Mouse (Mus musculus) C2C12 (cell line): ENCODE measurements around the gene Zdhhc8. TPM values are rescaled to one million over a fixed set of nuclear protein-coding genes. Genes with fewer than 3 reads are reported as not detected.

Experiments used
- H3K27me3 ChIP-seq: one replicate; pipeline ENCODE4 v1.6.1; 2011; ENCODE audit not compliant: control insufficient read depth, insufficient read depth, insufficient read length
- H3K36me3 ChIP-seq: one replicate; pipeline ENCODE4 v1.6.1; 2011; ENCODE audit not compliant: control insufficient read depth, insufficient read depth
- H3K4me3 ChIP-seq: one replicate; pipeline ENCODE4 v1.5.1; 2011; ENCODE audit warnings: mild to moderate bottlenecking, control low read depth; ENCODE audit not compliant: poor library complexity, insufficient read depth, severe bottlenecking
- H3K79me2 ChIP-seq: one replicate; pipeline ENCODE4 v1.6.1; 2011; ENCODE audit not compliant: control insufficient read depth, insufficient read depth
- H3K79me3 ChIP-seq: one replicate; pipeline ENCODE4 v1.6.1; 2011; ENCODE audit warnings: low read depth, control low read depth
- H3ac ChIP-seq: one replicate; pipeline ENCODE3; 2011; ENCODE audit warnings: low read depth; ENCODE audit not compliant: control insufficient read depth, insufficient read length
- CEBPB ChIP-seq: IDR thresholded peaks from one replicate; pipeline ENCODE4 v1.6.1; 2011; ENCODE audit warnings: low read depth, mild to moderate bottlenecking, control low read depth, moderate library complexity
- CTCF ChIP-seq: IDR thresholded peaks from one replicate; pipeline ENCODE4 v1.5.1; 2011; ENCODE audit not compliant: control insufficient read depth, insufficient read depth, insufficient read length
- FOSL1 ChIP-seq: IDR thresholded peaks from one replicate; pipeline ENCODE4 v1.8.0; 2011; ENCODE audit warnings: mild to moderate bottlenecking, low read length; ENCODE audit not compliant: poor library complexity, insufficient read depth, severe bottlenecking
- MAX ChIP-seq: IDR thresholded peaks from one replicate; pipeline ENCODE4 v1.6.1; 2011; ENCODE audit warnings: mild to moderate bottlenecking, control low read depth
- MYOD1 ChIP-seq: IDR thresholded peaks from one replicate; pipeline ENCODE4 v1.6.1; 2011; ENCODE audit warnings: low read depth; ENCODE audit not compliant: control insufficient read depth, insufficient read length
- MYOG ChIP-seq: IDR thresholded peaks from one replicate; pipeline ENCODE4 v1.6.1; 2011; ENCODE audit not compliant: control insufficient read depth, insufficient read length; ENCODE audit errors: extremely low read depth
- USF1 ChIP-seq: IDR thresholded peaks from one replicate; pipeline ENCODE4 v1.6.1; 2011; ENCODE audit warnings: low read depth, mild to moderate bottlenecking, control low read depth, moderate library complexity
- polyA plus RNA-seq: library from polyadenylated mRNA; unstranded; fragments of >200 nt; fragmentation: generic; extraction: Trizol; gene quantifications from one replicate; pipeline ENCODE4 v1.2.1, GENCODE M21; 2012; ENCODE audit warnings: missing spikeins

Gene Zdhhc8
- polyA plus RNA-seq, 1 experiment: 37.4 TPM

DNA sequence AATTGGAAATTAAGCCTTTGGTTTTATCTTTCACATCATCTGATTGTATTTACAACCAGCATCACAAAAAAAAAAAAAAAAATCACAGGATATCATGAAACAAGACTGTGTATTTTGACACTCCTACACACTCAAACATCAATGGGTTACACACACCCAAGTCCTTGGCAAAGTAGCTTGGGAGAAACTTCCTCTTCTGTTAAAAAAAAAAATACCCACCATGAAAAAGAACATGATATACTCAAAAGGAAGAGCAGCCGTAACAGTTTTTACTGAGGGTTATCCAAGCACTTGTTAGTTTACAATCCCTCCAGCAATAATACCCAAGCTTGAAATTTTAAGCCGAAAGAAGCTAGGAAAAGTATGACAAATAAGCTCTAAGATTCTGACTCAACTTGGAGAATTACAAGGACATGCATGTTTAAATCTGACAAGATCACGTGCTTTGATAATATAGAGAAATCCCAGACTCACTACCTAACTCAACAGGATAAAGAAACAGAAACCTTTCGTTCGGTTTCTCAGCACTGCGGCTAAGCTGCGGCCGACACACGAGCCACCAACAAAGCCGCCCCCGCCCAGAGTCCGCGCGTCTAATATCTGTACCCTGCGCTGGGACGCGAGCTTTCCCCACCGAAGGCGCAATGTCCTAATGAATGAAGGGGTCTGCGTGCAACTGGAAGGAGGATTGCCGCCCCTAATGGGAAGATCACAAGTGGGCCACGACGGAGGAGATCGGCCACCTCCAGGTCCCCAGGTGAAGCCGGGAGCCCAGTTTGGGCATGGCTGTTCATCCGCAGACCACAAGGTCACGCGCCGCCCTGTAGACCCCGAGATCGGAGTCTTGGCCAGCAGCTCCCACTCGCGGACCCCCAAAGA is 12.8 kb upstream of the Zdhhc8 start:
- Histone ChIP-seq H3K4me3 (peak overlapping the region; percentile 97), H3K36me3 (peaks cover 80% of the 10 kb centered on the region)

DNA sequence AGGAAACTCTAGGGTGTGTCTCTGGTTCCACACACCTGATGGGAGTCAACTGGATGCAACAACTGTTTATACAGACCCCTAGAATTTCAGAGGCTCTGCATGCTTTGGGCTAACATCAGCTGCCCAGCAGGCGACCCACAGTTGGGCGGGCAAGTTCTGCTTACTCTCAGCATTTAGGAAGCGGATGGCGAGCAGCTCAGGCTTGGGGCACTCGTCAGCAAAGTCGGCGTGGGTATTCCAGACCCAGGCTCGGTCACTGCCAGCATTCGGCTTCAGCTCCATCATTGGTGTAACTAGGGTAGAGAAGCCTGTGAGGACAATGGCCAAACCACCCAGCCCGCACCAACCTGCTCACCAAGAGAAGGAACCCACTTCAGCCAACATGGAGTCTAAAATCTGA is 6.6 kb upstream of the Zdhhc8 start:
- no peak overlapping the region for H3K4me3 ChIP-seq
- H3K36me3 ChIP-seq: peaks cover 90% of the 10 kb centered on the region
- H3K27me3 ChIP-seq: no peaks in the 10 kb centered on the region
- H3K79me2 ChIP-seq: peaks cover 54% of the 10 kb centered on the region
- H3K79me3 ChIP-seq: peaks cover 46% of the 10 kb centered on the region
- no peak overlapping the region for H3ac ChIP-seq
- no peak for TF ChIP-seq MYOD1
- TF ChIP-seq MYOG: no peak
- TF ChIP-seq CEBPB: no peak
- TF ChIP-seq CTCF: no peak
- TF ChIP-seq MAX: no peak
- no peak for TF ChIP-seq FOSL1
- no peak for TF ChIP-seq USF1

More for the DNA sequence above, 12.8 kb upstream of the Zdhhc8 start:
- H3K79me3 ChIP-seq: peaks cover 70% of the 10 kb centered on the region
- no peak for TF ChIP-seq CEBPB
- TF ChIP-seq FOSL1: no peak
- TF ChIP-seq MYOG: no peak
- H3K27me3 ChIP-seq: no peaks in the 10 kb centered on the region
- peak overlapping the region; percentile 99 for H3ac ChIP-seq
- peaks cover 96% of the 10 kb centered on the region for H3K79me2 ChIP-seq

DNA sequence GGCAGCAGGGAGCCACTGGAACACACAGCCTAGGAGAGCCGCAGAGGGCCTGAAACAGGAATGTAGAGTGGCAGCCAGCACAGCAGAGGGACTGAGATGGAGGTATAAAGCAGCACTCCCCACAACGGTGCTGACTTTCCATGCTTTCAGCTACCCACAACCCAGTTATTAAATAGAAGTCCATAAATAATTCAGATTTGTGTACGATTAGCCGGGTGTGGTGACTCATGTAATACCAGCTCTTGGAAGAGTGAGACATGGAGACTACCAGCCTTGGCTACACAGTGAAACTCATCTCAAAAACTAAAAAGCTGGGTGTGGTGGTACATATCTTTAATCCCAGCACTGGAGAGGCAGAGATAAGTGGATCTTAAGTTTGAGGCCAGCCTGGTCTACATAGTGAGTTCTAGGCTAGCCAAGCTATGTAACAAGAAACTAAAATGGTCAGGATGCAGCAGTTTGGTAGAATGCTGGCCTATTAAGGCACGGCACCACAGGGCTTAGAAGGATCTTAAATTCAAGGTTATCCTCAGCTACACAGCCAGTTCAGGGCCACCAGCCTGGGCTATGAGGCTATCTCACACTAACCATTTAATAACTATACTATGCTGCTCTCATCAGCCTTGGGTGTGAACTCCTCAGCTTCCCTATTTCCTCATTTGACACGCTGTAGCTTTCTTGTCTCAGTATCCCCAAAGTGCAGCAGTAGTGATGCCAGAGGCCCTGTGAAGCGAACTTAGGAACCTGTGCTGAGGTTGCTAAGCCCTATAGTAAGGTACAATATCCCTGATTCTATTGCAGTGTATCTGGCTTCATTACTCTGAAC is 2.0 kb upstream of the Zdhhc8 start:
- Histone ChIP-seq H3K36me3 (peaks cover 43% of the 10 kb centered on the region), H3K79me3 (peaks cover 26% of the 10 kb centered on the region), H3K27me3 (no peaks in the 10 kb centered on the region), H3K4me3 (no peak overlapping the region), H3K79me2 (peaks cover 44% of the 10 kb centered on the region), H3ac (peak overlapping the region; percentile 29)
- no peak for TF ChIP-seq MYOD1
- TF ChIP-seq USF1: no peak
- no peak for TF ChIP-seq CEBPB
- no peak for TF ChIP-seq FOSL1

DNA sequence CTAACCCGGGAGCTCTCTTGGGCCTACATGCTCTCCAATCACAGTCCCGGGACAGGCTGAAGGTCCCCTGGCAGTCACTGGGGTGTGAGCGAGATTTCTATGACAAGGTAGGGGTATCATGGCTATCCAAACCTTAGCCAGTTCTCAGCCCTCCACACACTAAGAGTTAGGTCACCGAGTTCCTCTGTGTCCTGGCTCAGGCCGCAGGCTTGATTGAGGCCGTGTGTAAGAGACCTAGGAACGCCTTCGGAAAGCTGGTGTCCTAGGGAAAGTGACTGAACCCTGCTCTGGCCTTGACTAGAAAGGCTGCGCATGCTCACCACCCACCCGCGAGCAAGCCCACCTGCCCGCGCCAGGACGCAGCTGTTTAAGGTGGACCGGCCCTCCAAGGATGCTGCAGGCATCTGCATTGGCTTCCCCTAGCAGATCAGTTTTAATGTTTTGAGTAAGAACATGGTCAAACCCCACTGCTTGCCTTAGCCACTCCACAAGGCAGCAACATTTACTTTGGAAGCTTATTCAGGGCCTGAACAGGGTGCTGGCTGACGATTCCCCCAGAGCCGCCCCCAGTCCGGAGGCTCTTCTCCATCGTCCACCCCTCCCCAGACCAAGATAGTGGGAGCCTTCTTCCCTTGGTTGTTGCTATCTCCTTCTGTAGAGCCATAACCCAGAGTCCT is 591 bp upstream of the Zdhhc8 start:
- no peaks in the 10 kb centered on the region for H3K27me3 ChIP-seq
- H3K79me2 ChIP-seq: peaks cover 51% of the 10 kb centered on the region
- TF ChIP-seq FOSL1: no peak
- peaks cover 33% of the 10 kb centered on the region for H3K79me3 ChIP-seq
- peak overlapping the region; percentile 72 for H3K4me3 ChIP-seq
- peaks cover 29% of the 10 kb centered on the region for H3K36me3 ChIP-seq
- H3ac ChIP-seq: peak overlapping the region; percentile 90

DNA sequence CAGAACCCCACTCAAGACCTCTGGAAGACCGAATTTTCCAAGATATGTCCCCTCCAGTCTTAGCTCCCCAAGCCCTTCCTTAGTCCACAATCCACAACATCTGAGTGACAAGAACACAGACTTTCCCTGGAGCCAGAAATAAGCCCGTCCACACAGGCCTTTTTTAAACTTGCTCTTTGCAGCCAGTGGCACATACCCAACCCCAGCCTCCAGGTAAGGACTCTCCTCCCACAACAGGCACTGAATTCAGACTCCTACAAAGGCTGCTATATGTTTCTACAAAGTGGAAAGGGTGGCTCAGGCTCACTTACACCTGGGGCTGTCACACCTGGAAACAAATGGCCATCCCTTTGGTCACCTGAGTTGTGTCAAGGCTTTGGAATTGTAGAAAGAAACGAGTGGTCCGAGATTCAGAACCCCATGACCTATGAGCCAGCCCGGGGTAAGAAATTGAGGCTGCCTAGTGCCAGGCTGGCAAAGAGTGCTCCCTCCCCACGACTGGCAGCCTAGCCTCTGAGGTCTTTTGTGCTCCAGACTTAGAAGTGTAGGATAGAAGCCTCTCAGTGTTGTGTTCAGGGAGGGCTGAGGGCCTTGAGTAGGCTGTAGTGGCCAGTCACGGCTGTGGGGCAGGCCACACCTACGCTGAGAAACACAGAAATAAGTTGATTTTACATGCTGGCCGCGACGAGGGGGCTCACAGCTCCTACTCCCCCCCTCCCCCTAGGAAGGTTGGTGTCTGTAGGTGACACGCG is 841 bp downstream of the Zdhhc8 start:
- Histone ChIP-seq H3ac (peak overlapping the region; percentile 90), H3K79me2 (peaks cover 65% of the 10 kb centered on the region), H3K4me3 (peak overlapping the region; percentile 72), H3K27me3 (no peaks in the 10 kb centered on the region), H3K79me3 (peaks cover 42% of the 10 kb centered on the region), H3K36me3 (peaks cover 15% of the 10 kb centered on the region)
- no peak for TF ChIP-seq MYOG
- no peak for TF ChIP-seq USF1
- no peak for TF ChIP-seq CEBPB
- no peak for TF ChIP-seq MYOD1
- TF ChIP-seq MAX: no peak
- TF ChIP-seq FOSL1: no peak
- no peak for TF ChIP-seq CTCF
